Mouse (Mus musculus): ENCODE results near the gene C1qbp.

The C1qbp gene

DNA sequence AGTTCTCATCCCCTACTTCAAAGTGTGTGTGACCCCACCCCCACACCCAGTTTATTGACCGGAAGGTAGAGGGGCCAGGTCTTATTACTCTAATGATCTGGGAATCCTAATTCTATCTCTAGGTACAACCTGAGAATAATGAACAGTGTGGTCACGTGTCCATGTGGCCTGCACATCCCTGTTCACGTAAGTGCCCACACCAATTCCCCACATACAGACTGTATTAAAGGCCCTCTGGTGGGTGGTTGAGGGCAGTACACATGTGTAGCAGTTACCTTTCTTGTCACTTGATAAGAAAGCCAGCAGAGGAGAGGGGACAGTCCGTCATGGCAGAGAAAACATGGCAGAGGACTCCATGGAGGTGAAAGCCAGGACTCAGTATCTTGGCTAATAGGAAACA, 8.9 kb downstream of the C1qbp start:
- DNase-seq (ENCODE audit: low spot score in 2 of 2) = no peak

DNA sequence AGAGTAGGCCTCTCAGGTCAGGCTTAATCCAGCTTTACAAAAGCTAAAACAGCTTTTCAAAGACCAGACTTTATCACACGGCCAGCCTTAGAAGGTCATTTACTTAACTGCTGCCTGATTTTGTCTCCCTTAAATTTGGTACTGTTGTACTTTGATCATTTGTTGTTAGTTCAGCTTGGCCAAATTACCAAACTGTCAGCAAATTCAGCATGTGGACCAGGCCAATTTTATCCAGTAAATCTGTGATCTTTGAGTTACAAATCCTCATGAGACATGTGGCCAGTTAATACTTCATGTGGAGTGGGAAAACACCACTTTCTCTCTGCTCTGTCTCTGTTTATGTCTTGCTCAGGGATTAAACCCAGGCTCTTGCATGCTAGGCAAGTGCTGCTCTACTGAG, 10.2 kb downstream of the C1qbp start:
- DNase-seq (ENCODE audit: low spot score in 2 of 2) = no peak

DNA sequence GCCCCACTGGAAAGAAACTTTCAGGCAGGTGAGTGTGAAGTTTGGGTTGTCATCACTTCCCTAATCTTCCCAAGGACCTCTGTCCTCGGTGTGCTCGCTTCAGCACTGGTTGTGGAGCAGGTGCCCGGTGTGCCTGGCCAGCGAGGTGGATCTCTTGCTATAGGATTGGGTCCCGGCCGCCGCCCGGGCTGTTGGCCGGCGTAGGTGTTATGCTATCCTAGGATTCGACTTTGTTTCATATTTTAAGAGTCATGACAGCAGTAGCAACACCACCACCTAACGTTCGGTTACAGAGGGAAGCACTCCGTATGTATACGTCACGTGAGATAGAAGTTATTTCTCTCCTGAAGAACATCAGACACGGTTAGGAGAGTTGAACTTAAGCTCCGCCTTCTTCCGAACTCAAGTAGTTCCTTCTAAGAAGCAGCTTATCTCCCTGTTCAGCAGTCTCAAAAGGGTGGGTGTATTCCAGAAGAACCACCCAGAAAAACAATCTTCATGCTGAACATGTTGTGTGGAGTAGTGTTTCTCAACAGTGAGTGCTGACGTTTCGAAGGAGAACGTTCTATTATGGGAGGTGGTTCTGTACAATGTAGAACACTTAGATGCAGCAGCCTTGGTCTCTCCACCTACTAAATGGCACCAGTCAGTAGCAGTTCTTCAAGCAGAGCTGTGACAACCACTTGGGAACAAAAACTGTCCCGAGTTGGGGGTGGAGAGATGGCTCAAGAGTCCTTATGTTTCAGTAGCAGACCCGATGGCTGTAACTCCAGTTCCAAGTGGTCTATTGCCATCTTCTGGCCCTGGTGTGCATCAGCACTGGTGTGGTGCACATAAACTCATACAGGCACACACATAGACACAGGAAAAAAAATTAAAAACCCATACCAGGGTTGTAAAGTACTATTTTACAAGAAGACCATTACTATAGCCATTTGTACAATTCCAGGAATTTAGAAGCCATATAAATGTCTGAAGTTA, 12.0 kb downstream of the C1qbp start:
- no peak for DNase-seq (ENCODE audit: low spot score in 2 of 2)

DNA sequence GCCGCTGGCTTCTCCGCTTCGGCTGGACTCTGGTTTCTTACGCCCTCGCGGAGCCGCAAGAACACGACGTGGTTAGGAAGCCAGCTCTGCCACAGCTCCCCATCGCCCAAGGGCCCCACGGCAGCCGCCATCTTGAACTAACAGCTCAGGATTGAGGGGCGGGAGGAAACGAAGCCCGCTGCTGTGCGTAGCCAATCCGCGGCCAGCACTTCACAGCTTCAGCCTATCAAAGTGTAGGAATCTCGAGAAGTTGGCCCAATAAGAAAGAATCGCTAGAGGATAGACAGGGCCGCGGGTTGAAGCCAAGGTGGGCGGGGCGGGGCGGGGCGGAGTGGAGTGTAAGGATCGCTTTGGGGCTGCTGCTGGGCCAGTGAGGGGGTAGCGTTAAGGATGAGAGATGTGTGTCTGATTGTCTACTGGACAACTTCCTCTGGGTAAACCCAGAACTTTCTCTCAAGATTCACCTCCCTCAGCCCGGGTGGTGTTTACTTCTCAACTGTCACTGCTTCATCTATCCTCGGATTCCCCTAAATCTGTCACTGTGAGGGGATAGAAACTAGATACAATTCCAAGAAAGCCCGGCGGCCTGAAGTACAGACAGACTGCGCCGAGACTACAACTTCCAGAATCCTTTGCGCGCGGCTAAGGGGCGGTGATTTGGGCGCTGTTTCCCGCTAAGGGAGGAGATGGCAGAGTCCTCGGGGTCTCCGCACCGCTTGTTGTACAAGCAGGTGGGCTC, 12.8 kb downstream of the C1qbp start, which contains the start of the genes Nup88 and Rpain:
Gene Nup88 (minus strand): TSS at position 153 of the 739 bp plus-strand sequence.
Gene Rpain (plus strand): TSS at position 393 of the 739 bp plus-strand sequence.
- DNase-seq (ENCODE audit: low spot score in 2 of 2) = peak; percentile 88 to 93

- peak in 1 of 2 experiments; percentile 6 for DNase-seq (ENCODE audit: low spot score in 2 of 2)
Observed at GRCm38 (mm10) chr11:70969271-70969794, 13.5 kb downstream of the C1qbp start.

DNA sequence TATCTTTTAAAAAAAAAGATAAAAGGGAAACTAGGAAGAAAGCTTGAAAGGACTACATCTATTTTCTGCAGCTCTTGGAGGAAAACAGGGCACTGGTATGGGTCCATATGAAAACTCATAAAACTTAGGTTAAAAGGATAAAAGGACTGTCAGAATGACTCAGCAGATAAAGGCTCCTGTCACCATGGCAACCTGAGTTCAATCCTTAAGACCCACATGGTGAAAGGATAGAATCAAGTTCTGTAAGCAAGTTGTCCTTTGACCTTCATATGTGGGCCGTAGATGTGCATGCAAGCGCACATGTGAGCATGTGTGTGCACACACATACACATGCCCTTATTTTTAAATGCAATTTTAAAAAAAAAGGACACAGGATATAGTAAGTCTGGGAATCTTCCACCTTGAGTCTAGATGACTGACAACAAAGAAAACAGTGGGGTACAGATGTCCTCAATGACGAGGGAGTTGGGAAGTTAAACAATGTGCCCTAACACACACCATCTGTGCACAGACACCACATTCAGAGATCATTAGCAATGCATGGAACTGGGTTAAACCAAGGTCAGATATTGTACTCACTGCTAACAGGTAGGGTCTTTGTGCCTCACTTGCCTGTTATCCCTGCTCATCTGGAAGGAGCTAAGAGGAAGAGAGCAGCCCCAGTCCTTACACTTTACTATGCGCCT, 18.5 kb downstream of the C1qbp start:
- no peak for DNase-seq (ENCODE audit: low spot score in 2 of 2)

DNA sequence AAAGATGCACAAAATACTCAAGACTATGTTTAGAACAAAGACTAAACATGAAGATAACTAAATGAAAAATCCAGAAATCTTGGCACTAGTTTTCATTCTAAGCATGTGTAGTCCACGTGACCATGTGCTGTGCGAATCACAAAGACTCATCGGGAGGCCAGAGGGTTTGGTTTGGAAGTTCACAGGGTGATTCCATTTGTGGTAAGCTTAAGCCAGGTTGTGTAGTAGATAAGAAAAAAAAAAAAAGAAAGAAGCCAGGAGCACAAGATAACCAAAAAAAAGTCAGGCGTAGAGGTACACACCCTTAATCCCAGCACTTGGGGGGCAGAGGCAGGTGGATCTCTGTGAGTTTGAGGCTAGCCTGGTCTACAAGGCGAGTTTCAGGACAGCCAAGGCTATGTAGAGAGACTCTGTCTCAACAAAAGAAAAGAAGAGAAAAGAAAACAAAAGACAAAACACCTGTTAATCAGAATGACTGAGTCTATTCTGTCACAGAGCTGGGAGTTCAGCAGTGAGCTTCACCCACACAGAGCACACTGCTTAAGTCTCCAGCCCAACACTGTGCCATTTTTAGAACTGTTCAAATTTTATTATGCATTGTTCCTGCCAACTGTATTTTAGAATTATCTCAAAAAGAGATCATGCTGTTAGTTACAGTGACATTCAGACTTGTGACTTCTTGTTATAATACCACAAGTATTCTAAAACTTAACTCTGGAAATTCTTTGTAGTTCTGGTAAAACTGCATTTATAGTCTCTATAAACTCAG, 21.9 kb downstream of the C1qbp start:
- no peak for DNase-seq (ENCODE audit: low spot score in 2 of 2)

GRCm38 (mm10) chr11:70954711-70955110, 28.1 kb downstream of the C1qbp start:
- no peak for DNase-seq (ENCODE audit: low spot score in 2 of 2)

GRCm38 (mm10) chr11:70944935-70945817, 37.6 kb downstream of the C1qbp start:
- no peak for DNase-seq (ENCODE audit: low spot score in 2 of 2)

GRCm38 (mm10) chr11:70943651-70944050, 39.2 kb downstream of the C1qbp start:
- no peak for DNase-seq (ENCODE audit: low spot score in 2 of 2)

- no peak for DNase-seq (ENCODE audit: low spot score in 2 of 2)
Observed at GRCm38 (mm10) chr11:70942596-70942995, 40.2 kb downstream of the C1qbp start.

GRCm38 (mm10) chr11:70935316-70935715, 47.5 kb downstream of the C1qbp start:
- DNase-seq (ENCODE audit: low spot score in 2 of 2) = no peak

GRCm38 (mm10) chr11:70931461-70931860, 51.4 kb downstream of the C1qbp start:
- DNase-seq (ENCODE audit: low spot score in 2 of 2) = no peak

Data from urinary bladder, postnatal 36 days (tissue).